Mouse (Mus musculus) heart, embryonic 13.5 days (tissue): ENCODE results near the gene Asb15. TPM values are rescaled to one million over a fixed set of nuclear protein-coding genes. Genes with fewer than 3 reads are reported as not detected.

Experiments
- polyA plus RNA-seq: library from polyadenylated mRNA; unstranded; fragments of >200 nt; fragmentation: Nextera tagmentation; extraction: Ambion mirVana; gene quantifications from 2 replicates; pipeline ENCODE4 v1.2.1, GENCODE M21; 2015

Gene Asb15
- polyA plus RNA-seq, 1 experiment from 2014 or later, result 0.16 TPM

Other genes starting within 250 kb of the Asb15 start
- gene Iqub, start 13.1 kb upstream of the Asb15 start, polyA plus RNA-seq, result 0.27 and 0.31 TPM in 2 replicates
- 619 and 704 TPM in 2 replicates for gene Ndufa5, start 131 bp upstream of the Asb15 start, polyA plus RNA-seq
- 42.8 and 46.8 TPM in 2 replicates for gene Lmod2, start 69.6 kb downstream of the Asb15 start, polyA plus RNA-seq
- gene Wasl, start 136.9 kb downstream of the Asb15 start, polyA plus RNA-seq, result 45.6 and 51.6 TPM in 2 replicates
- gene Hyal6, start 205.1 kb downstream of the Asb15 start, polyA plus RNA-seq, result not detected in 2 replicates
- not detected in 2 replicates for gene Hyal4, start 220.2 kb downstream of the Asb15 start, polyA plus RNA-seq